8 mouse cellular contexts compared by ENCODE assay signal in the genomic region with DNA sequence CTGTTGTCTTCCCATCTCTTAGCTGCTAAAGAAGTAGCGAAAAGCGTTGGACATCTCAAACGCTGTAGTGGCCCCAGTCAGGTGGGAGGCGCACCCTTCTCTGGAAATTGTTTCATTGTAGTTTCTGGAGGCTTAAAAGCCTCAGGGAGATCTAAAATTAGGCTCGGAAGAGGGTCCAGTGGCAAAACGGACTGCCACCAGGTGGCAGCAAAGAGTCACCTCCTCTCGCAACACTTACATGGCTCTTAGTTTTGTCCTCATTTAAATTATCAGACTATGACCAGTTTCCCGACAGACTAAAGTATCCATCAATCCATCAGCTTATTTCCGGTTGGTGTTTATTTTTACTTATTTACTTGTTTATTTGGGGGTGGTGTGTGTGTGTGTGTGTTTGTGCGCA.
DNase-seq lines count a peak whose midpoint lies in the region; ATAC-seq and TF ChIP-seq lines count a peak whose summit lies in the region.

No protein-coding gene starts in this region.

- H3K9me3 ChIP-seq in forebrain, embryonic 12.5 days, result no peaks in the 10 kb centered on the region
- H3K9me3 ChIP-seq in kidney, embryonic 16.5 days (ENCODE audit: low read length), result no peaks in the 10 kb centered on the region
- no peaks in the 10 kb centered on the region for H3K9me3 ChIP-seq in limb, embryonic 14.5 days (ENCODE audit: control insufficient read depth, low read length)

- peak; percentile 53; the same call in 1 of the 2 replicates for ATAC-seq in forebrain, embryonic 12.5 days (ENCODE audit: low FRiP score)
- peak; percentile 51; the same call in 1 of the 2 replicates for ATAC-seq in kidney, embryonic 16.5 days (ENCODE audit: low FRiP score, low TSS enrichment)
- peak; percentile 53 for ATAC-seq in limb, embryonic 14.5 days (ENCODE audit: low FRiP score, low read depth)
- ATAC-seq in erythroblast, adult 5-6 weeks (replicated peaks; ENCODE audit: low FRiP score, poor library complexity, severe bottlenecking), result no peak

- H3K4me3 ChIP-seq in spleen, adult 2 months (ENCODE audit: extremely low read depth, insufficient read depth, insufficient read length), result no peak overlapping the region
- H3K4me3 ChIP-seq in forebrain, embryonic 12.5 days (replicated peaks), result no peak overlapping the region
- H3K4me3 ChIP-seq in kidney, embryonic 16.5 days (ENCODE audit: low read length), result no peak overlapping the region
- H3K4me3 ChIP-seq in limb, embryonic 14.5 days (replicated peaks; ENCODE audit: low read length), result no peak overlapping the region

- no peak overlapping the region for H3K27ac ChIP-seq in spleen, adult 2 months (ENCODE audit: insufficient read depth, low read length)
- no peak overlapping the region for H3K27ac ChIP-seq in forebrain, embryonic 12.5 days
- no peak overlapping the region for H3K27ac ChIP-seq in kidney, embryonic 16.5 days (ENCODE audit: low read length)
- H3K27ac ChIP-seq in limb, embryonic 14.5 days (replicated peaks; ENCODE audit: low read depth, low read length), result no peak overlapping the region

- no peak overlapping the region for H3K9ac ChIP-seq in forebrain, embryonic 12.5 days
- no peak overlapping the region for H3K9ac ChIP-seq in kidney, embryonic 16.5 days (replicated peaks; ENCODE audit: low read length)
- H3K9ac ChIP-seq in limb, embryonic 14.5 days (ENCODE audit: low read depth, low read length, severe bottlenecking), result no peak overlapping the region

- TF ChIP-seq POLR2A in spleen, adult 2 months (IDR thresholded peaks at IDR 0.05; ENCODE audit: low read depth, low read length), result no peak
- no peak for TF ChIP-seq POLR2A in limb, embryonic 14.5 days (IDR thresholded peaks at IDR 0.05; ENCODE audit: borderline replicate concordance, extremely low read depth, insufficient read depth, insufficient read length)

- H3K36me3 ChIP-seq in spleen, adult 2 months (ENCODE audit: control insufficient read depth, insufficient read depth, low read length), result no peaks in the 10 kb centered on the region
- no peaks in the 10 kb centered on the region for H3K36me3 ChIP-seq in forebrain, embryonic 12.5 days (replicated peaks)
- no peaks in the 10 kb centered on the region for H3K36me3 ChIP-seq in kidney, embryonic 16.5 days (ENCODE audit: insufficient read depth, low read length)
- no peaks in the 10 kb centered on the region for H3K36me3 ChIP-seq in limb, embryonic 14.5 days (ENCODE audit: control insufficient read depth, insufficient read depth, low read length)

- TF ChIP-seq CTCF in spleen, adult 2 months (IDR thresholded peaks at IDR 0.05; ENCODE audit: extremely low read depth, insufficient read depth, insufficient read length, insufficient replicate concordance), result peak; percentile 17; the same call in 1 of the 2 replicates

- H3K4me2 ChIP-seq in forebrain, embryonic 12.5 days, result no peak overlapping the region
- no peak overlapping the region for H3K4me2 ChIP-seq in kidney, embryonic 16.5 days (replicated peaks; ENCODE audit: low read depth, low read length)
- H3K4me2 ChIP-seq in limb, embryonic 14.5 days (replicated peaks; ENCODE audit: low read depth, low read length, severe bottlenecking), result no peak overlapping the region

- H3K4me1 ChIP-seq in spleen, adult 2 months (ENCODE audit: control insufficient read depth, insufficient read depth, insufficient read length), result no peaks in the 10 kb centered on the region
- H3K4me1 ChIP-seq in forebrain, embryonic 12.5 days, result peaks cover 5% of the 10 kb centered on the region; the same call in 1 of the 2 replicates
- no peaks in the 10 kb centered on the region for H3K4me1 ChIP-seq in kidney, embryonic 16.5 days (ENCODE audit: insufficient read depth, low read length)
- H3K4me1 ChIP-seq in limb, embryonic 14.5 days (ENCODE audit: control insufficient read depth, insufficient read depth, low read length), result no peaks in the 10 kb centered on the region

- 31% methylated on average over 10 of the region's 10 CpGs for WGBS in spleen, adult 2 months
- WGBS in forebrain, embryonic 12.5 days, result 27% methylated on average over 10 of the region's 10 CpGs
- 23% methylated on average over 10 of the region's 10 CpGs for WGBS in kidney, embryonic 16.5 days
- 28% methylated on average over 10 of the region's 10 CpGs for WGBS in limb, embryonic 14.5 days

- no peak for DNase-seq in spleen, adult 2 months (ENCODE audit: low read depth in 1 of 2, low spot score in 2 of 2)
- no peak for DNase-seq in spleen, postnatal 14 days (ENCODE audit: low spot score in 2 of 2)
- DNase-seq in c-Kit-positive CD71-positive TER-119-negative erythroid progenitor cells, embryonic 14.5 days (ENCODE audit: low read depth), result peak; percentile 4
- peak; percentile 71 for DNase-seq in limb, embryonic 14.5 days (ENCODE audit: low spot score)
- peak; percentile 81 for DNase-seq in retina, postnatal 1 day

- H3K27me3 ChIP-seq in spleen, adult 2 months (ENCODE audit: control insufficient read depth, insufficient read depth, low read length), result no peaks in the 10 kb centered on the region
- H3K27me3 ChIP-seq in forebrain, embryonic 12.5 days, result peaks cover 6% of the 10 kb centered on the region; the same call in 1 of the 2 replicates
- no peaks in the 10 kb centered on the region for H3K27me3 ChIP-seq in kidney, embryonic 16.5 days (ENCODE audit: insufficient read depth, low read length)
- H3K27me3 ChIP-seq in limb, embryonic 14.5 days (ENCODE audit: control insufficient read depth, insufficient read depth, low read length), result no peaks in the 10 kb centered on the region

Comparison
In these comparisons a context has a peak if more than half of its experiments do, and no peak if none do; other contexts are left out.
1. DNase-seq: peak in c-Kit-positive CD71-positive TER-119-negative erythroid progenitor cells, embryonic 14.5 days (single experiment), limb, embryonic 14.5 days (single experiment) and retina, postnatal 1 day (single experiment); none in spleen, adult 2 months (0 of 2) and spleen, postnatal 14 days (0 of 2).